Mouse (Mus musculus): Measurements from ENCODE around the gene Gm5286. TPM values are rescaled to one million over a fixed set of nuclear protein-coding genes. Genes with fewer than 3 reads are reported as not detected.
"Not testable (repeated sequence)": the region's sequence is repeated elsewhere in the genome, so short reads cannot be mapped to it uniquely, and the experiment has no call there.

Gm5286 gene
- not detected in 2 replicates for polyA plus RNA-seq (2014; fragmentation: Nextera tagmentation; extraction: Ambion mirVana)

DNA sequence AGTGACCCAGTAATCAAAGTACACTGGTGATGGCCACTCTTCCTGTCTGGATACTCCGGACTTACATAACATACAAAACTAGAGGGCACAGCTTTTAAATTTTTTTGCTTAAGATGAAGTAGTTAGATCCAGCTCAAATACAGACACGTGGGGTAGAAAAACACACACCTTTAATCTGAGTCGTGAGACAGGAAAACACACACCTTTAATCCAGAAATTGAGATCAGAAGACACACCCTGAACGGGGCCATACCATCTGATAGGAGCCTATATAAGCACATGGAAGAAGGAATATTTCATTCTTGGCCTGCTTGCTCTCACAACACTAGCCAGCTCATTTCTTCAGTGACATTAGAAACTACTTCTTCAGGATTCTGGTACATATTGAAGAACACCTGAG lies at the start of gene Gm5286:
Gene Gm5286 (plus strand): TSS at position 301 of the 400 bp plus-strand sequence.
- H3K4me1 ChIP-seq (replicated peaks; ENCODE audit: control insufficient read depth, insufficient read depth, low read length); H3K9ac ChIP-seq (ENCODE audit: low read length); ATAC-seq (replicated peaks; ENCODE audit: low FRiP score); H3K4me3 ChIP-seq (ENCODE audit: low read depth, low read length); H3K27me3 ChIP-seq (ENCODE audit: control insufficient read depth, insufficient read depth, low read length); H3K36me3 ChIP-seq (ENCODE audit: control insufficient read depth, insufficient read depth, low read length); DNase-seq (ENCODE audit: low spot score); H3K4me2 ChIP-seq (ENCODE audit: low read depth, low read length, severe bottlenecking); H3K9me3 ChIP-seq (ENCODE audit: control insufficient read depth, low read length); H3K27ac ChIP-seq (ENCODE audit: low read depth, low read length): not testable (repeated sequence)
- 95% methylated on average over 1 of the region's 4 CpGs for WGBS

DNA sequence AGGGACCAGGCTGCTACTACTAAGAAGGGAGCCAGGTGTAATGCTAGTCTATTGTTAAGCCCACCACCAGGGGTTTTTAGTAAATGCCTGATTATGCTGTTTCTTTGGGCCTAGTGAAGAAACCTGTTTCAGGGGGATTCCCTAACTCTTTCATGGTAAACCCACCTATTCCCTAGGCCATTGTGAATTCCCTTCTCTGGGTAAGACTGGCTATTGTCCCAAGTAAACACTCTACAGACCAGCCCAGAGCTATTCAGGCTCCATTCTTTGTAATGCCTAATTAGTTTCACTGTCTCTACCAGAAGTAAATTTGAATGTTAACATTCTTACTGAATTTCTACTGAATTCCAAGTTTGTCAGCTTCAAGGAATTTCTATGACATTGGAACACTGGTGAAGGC lies 29.2 kb upstream of the Gm5286 start:
- H3K27me3 ChIP-seq (ENCODE audit: control insufficient read depth, insufficient read depth, low read length); ATAC-seq (replicated peaks; ENCODE audit: low FRiP score); H3K4me3 ChIP-seq (ENCODE audit: low read depth, low read length); H3K4me1 ChIP-seq (replicated peaks; ENCODE audit: control insufficient read depth, insufficient read depth, low read length); H3K9me3 ChIP-seq (ENCODE audit: control insufficient read depth, low read length); H3K36me3 ChIP-seq (ENCODE audit: control insufficient read depth, insufficient read depth, low read length); DNase-seq (ENCODE audit: low spot score); H3K9ac ChIP-seq (ENCODE audit: low read length); H3K4me2 ChIP-seq (ENCODE audit: low read depth, low read length, severe bottlenecking); H3K27ac ChIP-seq (ENCODE audit: low read depth, low read length): not testable (repeated sequence)

DNA sequence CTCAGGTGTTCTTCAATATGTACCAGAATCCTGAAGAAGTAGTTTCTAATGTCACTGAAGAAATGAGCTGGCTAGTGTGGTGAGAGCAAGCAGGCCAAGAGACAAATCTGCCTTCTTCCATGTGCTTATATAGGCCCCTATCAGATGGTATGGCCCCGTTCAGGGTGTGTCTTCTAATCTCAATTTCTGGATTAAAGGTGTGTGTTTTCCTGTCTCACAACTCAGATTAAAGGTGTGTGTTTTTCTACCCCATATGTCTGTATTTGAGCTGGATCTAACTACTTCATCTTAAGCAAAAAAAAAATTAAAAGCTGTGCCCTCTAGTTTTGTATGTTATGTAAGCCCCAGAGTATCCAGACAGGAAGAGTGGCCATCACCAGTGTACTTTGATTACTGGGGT lies 18.4 kb upstream of the Gm5286 start, which contains the start of gene Gm10696:
Gene Gm10696 (minus strand): TSS at position 101 of the 400 bp plus-strand sequence.
- not testable (repeated sequence) for H3K9me3 ChIP-seq (ENCODE audit: control insufficient read depth, low read length); H3K36me3 ChIP-seq (ENCODE audit: control insufficient read depth, insufficient read depth, low read length); H3K9ac ChIP-seq (ENCODE audit: low read length); H3K4me2 ChIP-seq (ENCODE audit: low read depth, low read length, severe bottlenecking); ATAC-seq (replicated peaks; ENCODE audit: low FRiP score); H3K4me3 ChIP-seq (ENCODE audit: low read depth, low read length); H3K27ac ChIP-seq (ENCODE audit: low read depth, low read length); H3K27me3 ChIP-seq (ENCODE audit: control insufficient read depth, insufficient read depth, low read length); DNase-seq (ENCODE audit: low spot score); H3K4me1 ChIP-seq (replicated peaks; ENCODE audit: control insufficient read depth, insufficient read depth, low read length)
- WGBS = 94% methylated on average over 1 of the region's 1 CpGs

Other genes with a start within 250 kb of the Gm5286 start
- gene Tdpoz5, start 235.4 kb upstream of the Gm5286 start, polyA plus RNA-seq (2014; fragmentation: Nextera tagmentation; extraction: Ambion mirVana) = not detected in 2 replicates
- gene Gm9125, start 141.8 kb upstream of the Gm5286 start, polyA plus RNA-seq (2014; fragmentation: Nextera tagmentation; extraction: Ambion mirVana) = not detected in 2 replicates
- gene Gm10697, start 124.1 kb upstream of the Gm5286 start, polyA plus RNA-seq (2014; fragmentation: Nextera tagmentation; extraction: Ambion mirVana) = not detected in 2 replicates
- gene Gm10696, start 18.5 kb upstream of the Gm5286 start, polyA plus RNA-seq (2014; fragmentation: Nextera tagmentation; extraction: Ambion mirVana) = not detected in 2 replicates
- not detected in 2 replicates for gene Gm4778, start 67.3 kb downstream of the Gm5286 start, polyA plus RNA-seq (2014; fragmentation: Nextera tagmentation; extraction: Ambion mirVana)
- 8.3 and 9.6 TPM in 2 replicates for gene Them4, start 113.4 kb downstream of the Gm5286 start, polyA plus RNA-seq (2014; fragmentation: Nextera tagmentation; extraction: Ambion mirVana)
- 0.35 and 0.57 TPM in 2 replicates for gene Them5, start 145.4 kb downstream of the Gm5286 start, polyA plus RNA-seq (2014; fragmentation: Nextera tagmentation; extraction: Ambion mirVana)
- gene C2cd4d, start 165.7 kb downstream of the Gm5286 start, polyA plus RNA-seq (2014; fragmentation: Nextera tagmentation; extraction: Ambion mirVana) = 0.94 and 2.1 TPM in 2 replicates
- gene Rorc, start 176.1 kb downstream of the Gm5286 start, polyA plus RNA-seq (2014; fragmentation: Nextera tagmentation; extraction: Ambion mirVana) = 0.60 and 1.3 TPM in 2 replicates
- gene Lingo4, start 201.8 kb downstream of the Gm5286 start, polyA plus RNA-seq (2014; fragmentation: Nextera tagmentation; extraction: Ambion mirVana) = 0.23 and 0.35 TPM in 2 replicates
- gene Tdrkh, start 216.6 kb downstream of the Gm5286 start, polyA plus RNA-seq (2014; fragmentation: Nextera tagmentation; extraction: Ambion mirVana) = 55.0 and 57.5 TPM in 2 replicates
- 65.3 and 67.0 TPM in 2 replicates for gene Mrpl9, start 246.6 kb downstream of the Gm5286 start, polyA plus RNA-seq (2014; fragmentation: Nextera tagmentation; extraction: Ambion mirVana)
- gene Oaz3, start 247.2 kb downstream of the Gm5286 start, polyA plus RNA-seq (2014; fragmentation: Nextera tagmentation; extraction: Ambion mirVana) = 0.40 and 0.76 TPM in 2 replicates

Data from forebrain, embryonic 11.5 days (tissue).